Mouse (Mus musculus) intestine, embryonic 16.5 days (tissue): Measurements from ENCODE around the gene Umad1. TPM values are rescaled to one million over a fixed set of nuclear protein-coding genes. Genes with fewer than 3 reads are reported as not detected.
"Not testable (repeated sequence)": the region's sequence is repeated elsewhere in the genome, so short reads cannot be mapped to it uniquely, and the experiment has no call there.

Experiments
- ATAC-seq: fragments of 200-750 bp; cut with Nextera tagmentation; 2 replicates; pipeline ENCODE4 v1.8.0; 2017; ENCODE audit warnings: moderate TSS enrichment, moderate library complexity
- H3K27ac ChIP-seq: fragments of 300-500 bp; sonication (generic); 2 replicates; pipeline ENCODE4 v1.5.1; 2014; ENCODE audit warnings: mild to moderate bottlenecking, low read length
- H3K27me3 ChIP-seq: fragments of 300-500 bp; sonication (generic); replicated peaks from 2 replicates; pipeline ENCODE4 v1.6.1; 2014; ENCODE audit warnings: low read length, control low read depth, mixed read lengths; ENCODE audit not compliant: control insufficient read depth, insufficient read depth
- H3K36me3 ChIP-seq: fragments of 300-500 bp; sonication (generic); 2 replicates; pipeline ENCODE4 v1.6.1; 2014; ENCODE audit warnings: low read length, control low read depth; ENCODE audit not compliant: control insufficient read depth, insufficient read depth
- H3K4me1 ChIP-seq: fragments of 300-500 bp; sonication (generic); 2 replicates; pipeline ENCODE4 v1.6.1; 2014; ENCODE audit warnings: low read length, control low read depth, mixed read lengths; ENCODE audit not compliant: control insufficient read depth, insufficient read depth
- H3K4me2 ChIP-seq: fragments of 300-500 bp; sonication (generic); 2 replicates; pipeline ENCODE4 v1.6.1; 2014; ENCODE audit warnings: low read depth, low read length, control low read depth
- H3K4me3 ChIP-seq: fragments of 300-500 bp; sonication (generic); 2 replicates; pipeline ENCODE4 v1.5.1; 2014; ENCODE audit warnings: mild to moderate bottlenecking, low read length
- H3K9ac ChIP-seq: fragments of 300-500 bp; sonication (generic); 2 replicates; pipeline ENCODE4 v1.6.1; 2014; ENCODE audit warnings: low read depth, low read length
- H3K9me3 ChIP-seq: fragments of 300-500 bp; sonication (generic); 2 replicates; pipeline ENCODE4 v1.6.1; 2016; ENCODE audit warnings: low read length, control low read depth; ENCODE audit not compliant: control insufficient read depth
- WGBS: fragments of 180-500 bp; shearing (Covaris S2); extraction: QIAGEN DNeasy Blood & Tissue Kit; methylation state at CpG from one replicate; pipeline ENCODE4 v1.1.7; 2014; 5-methylcytosine and 5-hydroxymethylcytosine counted together
- polyA plus RNA-seq: library from polyadenylated mRNA; unstranded; fragments of >200 nt; fragmentation: Nextera tagmentation; extraction: Ambion mirVana; gene quantifications from 2 replicates; pipeline ENCODE4 v1.2.1, GENCODE M21; 2015

Gene Umad1
- polyA plus RNA-seq, 1 experiment from 2014 or later, result 27.0 TPM

DNA sequence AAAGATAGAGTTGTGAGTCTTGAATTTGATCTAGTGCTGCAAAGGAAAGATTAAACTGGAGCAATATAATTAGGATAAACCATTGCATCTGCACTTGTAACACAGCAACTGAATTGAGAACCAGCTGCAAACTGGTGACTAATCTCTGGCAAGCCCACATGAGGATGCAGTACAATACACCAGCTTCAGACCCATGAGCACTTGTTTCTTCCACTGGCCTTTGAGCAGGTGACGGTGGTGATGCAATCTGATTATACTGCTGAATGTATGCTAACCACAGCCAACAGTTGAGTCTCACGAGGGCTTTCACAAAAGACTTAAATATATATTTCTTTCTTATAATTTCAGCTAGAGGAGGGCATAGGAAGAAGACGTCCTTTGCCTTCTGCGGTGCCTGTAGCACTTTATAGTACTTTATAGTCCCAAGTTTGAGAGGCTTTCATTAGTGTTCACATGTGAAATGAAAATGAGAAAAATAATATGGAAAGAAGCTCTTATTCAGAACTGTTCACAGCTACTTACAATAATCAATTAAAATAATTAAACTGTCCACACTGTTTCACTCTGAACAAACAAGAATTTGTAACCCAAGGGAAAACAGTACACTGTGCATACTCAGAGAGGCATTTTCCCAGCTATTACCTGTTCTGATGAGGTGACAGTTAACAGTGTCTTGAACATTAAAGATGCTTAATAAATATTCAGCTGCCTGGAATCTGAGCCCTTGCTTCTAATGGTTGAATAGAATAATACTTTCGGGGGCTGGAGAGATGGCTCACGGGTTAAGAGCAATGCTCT lies 40.2 kb downstream of the Umad1 start:
- ATAC-seq, result no peak
- Histone ChIP-seq H3K4me2 (no peak overlapping the region), H3K9me3 (no peaks in the 10 kb centered on the region), H3K4me1 (no peaks in the 10 kb centered on the region), H3K9ac (no peak overlapping the region), H3K27ac (no peak overlapping the region), H3K4me3 (no peak overlapping the region), H3K27me3 (no peaks in the 10 kb centered on the region), H3K36me3 (no peaks in the 10 kb centered on the region)
- WGBS, result 84% methylated on average over 6 of the region's 6 CpGs

DNA sequence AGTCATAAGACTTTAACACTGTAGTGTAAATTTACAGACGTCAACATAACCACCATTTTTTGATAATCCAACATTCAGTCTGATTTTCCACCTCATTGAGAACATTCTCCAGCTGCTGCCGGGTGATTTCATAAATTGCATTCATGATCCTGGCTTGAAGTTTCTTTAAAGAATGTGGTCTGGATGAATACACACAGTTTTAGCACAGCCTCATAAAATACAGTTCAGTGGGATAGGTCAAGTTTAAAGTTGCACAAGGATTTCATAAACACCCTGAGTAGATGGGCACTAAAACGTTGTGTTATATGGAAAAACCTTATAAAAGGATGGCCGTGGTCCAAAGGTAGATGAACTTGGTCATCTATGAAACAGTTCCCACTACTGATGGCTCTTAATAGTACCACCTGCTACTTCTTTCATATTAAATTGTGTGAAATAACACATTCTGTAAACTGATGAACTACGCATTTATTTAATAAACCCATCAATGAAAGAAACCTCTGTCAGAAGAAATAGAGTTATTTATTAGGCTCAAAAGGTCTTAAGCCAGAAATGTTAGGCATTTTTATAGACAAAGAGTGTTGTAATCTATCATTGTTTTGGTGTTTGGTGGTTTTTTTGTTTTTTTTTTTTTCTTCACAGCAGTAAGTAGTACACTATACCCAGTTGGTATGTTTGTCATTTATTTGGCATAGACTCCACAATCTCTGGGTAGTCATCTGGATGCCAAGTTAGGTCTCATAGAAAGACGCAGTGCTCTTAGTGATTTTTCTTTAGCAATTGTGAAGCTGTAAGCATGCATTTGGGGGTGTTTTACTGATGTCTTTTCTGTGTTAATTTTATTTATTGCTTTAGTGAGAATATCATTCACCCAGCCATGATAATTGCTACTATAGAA lies 49.0 kb downstream of the Umad1 start:
- Histone ChIP-seq H3K4me3 (no peak overlapping the region), H3K4me2 (no peak overlapping the region), H3K9ac (no peak overlapping the region), H3K9me3 (no peaks in the 10 kb centered on the region), H3K27ac (no peak overlapping the region), H3K4me1 (no peaks in the 10 kb centered on the region), H3K27me3 (no peaks in the 10 kb centered on the region), H3K36me3 (no peaks in the 10 kb centered on the region)
- 66% methylated on average over 6 of the region's 6 CpGs for WGBS
- no peak for ATAC-seq

DNA sequence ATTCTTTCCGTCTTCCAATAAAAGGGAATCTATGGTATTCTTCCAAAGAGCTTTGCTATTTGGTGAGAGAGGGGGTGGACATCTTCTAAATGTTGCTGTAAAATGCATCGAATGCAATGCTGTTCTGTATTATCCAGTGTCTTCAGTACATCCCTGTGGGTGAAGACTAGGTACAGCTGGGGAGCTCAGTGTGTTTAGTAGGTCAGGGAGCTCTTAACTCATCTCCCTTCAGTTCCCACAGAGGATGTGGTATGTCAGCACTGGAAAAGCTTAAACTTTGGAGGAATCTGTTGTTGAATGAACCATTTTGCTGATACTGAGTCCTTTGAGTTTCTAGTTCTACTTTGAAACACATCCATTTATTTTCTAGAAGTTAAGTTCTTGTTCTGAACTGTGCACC lies 53.5 kb downstream of the Umad1 start:
- ATAC-seq, result no peak
- Histone ChIP-seq H3K27ac (no peak overlapping the region), H3K9ac (no peak overlapping the region), H3K27me3 (no peaks in the 10 kb centered on the region), H3K4me1 (no peaks in the 10 kb centered on the region), H3K4me3 (no peak overlapping the region), H3K9me3 (no peaks in the 10 kb centered on the region), H3K4me2 (no peak overlapping the region), H3K36me3 (no peaks in the 10 kb centered on the region)
- whole genome bisulfite sequencing, result 90% methylated on average over 2 of the region's 2 CpGs

DNA sequence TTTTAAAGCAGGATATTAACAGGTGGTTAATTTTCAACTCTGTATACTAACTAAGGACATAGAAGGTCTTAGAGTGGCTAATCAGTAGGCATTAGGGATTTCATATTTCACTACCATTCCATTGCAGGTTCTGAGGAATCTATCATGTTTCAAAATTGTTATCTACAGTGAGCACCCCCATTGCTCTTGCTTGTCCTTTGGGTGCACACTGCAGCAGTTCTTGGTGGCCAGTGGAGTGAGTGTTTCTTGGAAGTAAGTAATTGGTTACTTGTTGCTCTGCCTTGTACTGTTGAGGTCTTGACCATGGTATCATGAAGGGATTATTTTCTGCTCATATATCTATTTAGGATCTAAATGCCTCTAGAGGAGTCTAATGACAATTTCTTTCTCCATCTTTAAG lies 57.1 kb downstream of the Umad1 start:
- ATAC-seq, result no peak
- Histone ChIP-seq H3K27me3 (no peaks in the 10 kb centered on the region), H3K4me1 (no peaks in the 10 kb centered on the region), H3K36me3 (no peaks in the 10 kb centered on the region), H3K9me3 (no peaks in the 10 kb centered on the region), H3K4me3 (no peak overlapping the region), H3K4me2 (no peak overlapping the region), H3K9ac (no peak overlapping the region), H3K27ac (no peak overlapping the region)

DNA sequence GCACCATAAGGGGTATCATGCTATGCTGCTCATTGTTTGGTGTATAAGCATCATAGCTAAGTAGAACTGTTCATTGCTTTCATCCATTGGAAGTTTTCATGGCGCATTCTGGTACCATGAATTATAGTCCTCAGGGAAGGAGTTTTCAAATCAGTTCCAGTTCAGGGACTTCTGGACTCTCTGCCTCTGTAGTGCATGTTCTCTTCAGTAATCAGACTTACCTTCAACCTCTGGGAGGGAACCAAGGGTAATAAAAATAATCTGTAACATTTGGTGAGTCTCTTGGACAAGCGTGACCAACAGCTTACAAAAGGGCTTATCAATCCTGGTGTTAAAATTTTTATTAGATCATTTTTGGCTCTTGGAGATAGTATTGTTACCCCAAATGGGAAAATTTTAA lies 60.5 kb downstream of the Umad1 start:
- H3K4me1 ChIP-seq, result no peaks in the 10 kb centered on the region
- no peak overlapping the region for H3K27ac ChIP-seq
- H3K27me3 ChIP-seq, result no peaks in the 10 kb centered on the region
- H3K4me2 ChIP-seq, result no peak overlapping the region
- H3K36me3 ChIP-seq, result no peaks in the 10 kb centered on the region
- WGBS, result 87% methylated on average over 2 of the region's 2 CpGs
- no peak for ATAC-seq
- no peak overlapping the region for H3K9ac ChIP-seq
- no peak overlapping the region for H3K4me3 ChIP-seq
- H3K9me3 ChIP-seq, result no peaks in the 10 kb centered on the region

DNA sequence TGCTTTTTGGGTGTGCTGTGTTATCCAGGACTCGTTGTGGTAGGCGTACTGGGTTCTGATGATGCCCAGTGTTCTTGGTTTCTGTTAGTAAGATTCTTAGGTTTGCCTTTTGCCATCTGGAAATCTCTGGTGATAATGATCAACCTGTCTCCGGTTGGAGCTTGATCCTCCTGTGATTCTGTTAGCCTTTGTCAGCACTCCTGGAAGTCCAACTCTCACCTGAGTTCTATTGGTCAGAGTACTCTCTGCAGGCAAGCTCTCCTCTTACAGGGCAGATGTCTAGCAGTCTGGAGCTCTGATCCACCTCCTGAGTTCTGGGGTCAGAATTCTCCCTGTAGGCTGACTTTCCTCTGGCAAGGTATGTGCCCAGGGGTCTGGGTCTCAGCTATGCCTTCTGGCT lies 72.4 kb downstream of the Umad1 start:
- H3K9me3 ChIP-seq, H3K9ac ChIP-seq, H3K4me3 ChIP-seq, H3K27me3 ChIP-seq, H3K4me1 ChIP-seq, H3K36me3 ChIP-seq, H3K4me2 ChIP-seq, ATAC-seq, H3K27ac ChIP-seq: not testable (repeated sequence)
- WGBS, result 94% methylated on average over 3 of the region's 3 CpGs

DNA sequence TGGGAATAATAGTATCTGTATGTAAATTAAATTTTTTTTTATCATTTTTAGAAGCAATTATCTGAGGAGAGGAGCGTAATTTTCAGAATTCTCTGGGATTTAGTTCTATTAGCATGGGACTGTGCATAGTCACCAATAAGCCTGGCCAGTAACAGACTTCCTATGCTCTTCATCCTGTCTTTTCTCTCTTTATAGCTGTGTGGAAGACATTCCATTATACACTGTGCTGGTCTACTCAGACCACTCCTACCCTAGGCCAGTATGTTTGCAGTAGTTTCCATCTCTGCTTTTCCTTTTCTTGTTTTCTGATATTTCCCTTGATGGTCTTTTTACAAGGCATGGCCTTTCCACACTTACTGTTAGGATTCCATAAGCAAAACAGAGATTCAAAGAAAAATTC lies 74.3 kb downstream of the Umad1 start:
- no peak overlapping the region for H3K27ac ChIP-seq
- no peak overlapping the region for H3K4me2 ChIP-seq
- H3K36me3 ChIP-seq, result no peaks in the 10 kb centered on the region
- no peak for ATAC-seq
- WGBS, result 95% methylated on average over 1 of the region's 1 CpGs
- H3K4me3 ChIP-seq, result no peak overlapping the region
- no peaks in the 10 kb centered on the region for H3K27me3 ChIP-seq
- H3K4me1 ChIP-seq, result no peaks in the 10 kb centered on the region
- no peak overlapping the region for H3K9ac ChIP-seq
- H3K9me3 ChIP-seq, result no peaks in the 10 kb centered on the region

DNA sequence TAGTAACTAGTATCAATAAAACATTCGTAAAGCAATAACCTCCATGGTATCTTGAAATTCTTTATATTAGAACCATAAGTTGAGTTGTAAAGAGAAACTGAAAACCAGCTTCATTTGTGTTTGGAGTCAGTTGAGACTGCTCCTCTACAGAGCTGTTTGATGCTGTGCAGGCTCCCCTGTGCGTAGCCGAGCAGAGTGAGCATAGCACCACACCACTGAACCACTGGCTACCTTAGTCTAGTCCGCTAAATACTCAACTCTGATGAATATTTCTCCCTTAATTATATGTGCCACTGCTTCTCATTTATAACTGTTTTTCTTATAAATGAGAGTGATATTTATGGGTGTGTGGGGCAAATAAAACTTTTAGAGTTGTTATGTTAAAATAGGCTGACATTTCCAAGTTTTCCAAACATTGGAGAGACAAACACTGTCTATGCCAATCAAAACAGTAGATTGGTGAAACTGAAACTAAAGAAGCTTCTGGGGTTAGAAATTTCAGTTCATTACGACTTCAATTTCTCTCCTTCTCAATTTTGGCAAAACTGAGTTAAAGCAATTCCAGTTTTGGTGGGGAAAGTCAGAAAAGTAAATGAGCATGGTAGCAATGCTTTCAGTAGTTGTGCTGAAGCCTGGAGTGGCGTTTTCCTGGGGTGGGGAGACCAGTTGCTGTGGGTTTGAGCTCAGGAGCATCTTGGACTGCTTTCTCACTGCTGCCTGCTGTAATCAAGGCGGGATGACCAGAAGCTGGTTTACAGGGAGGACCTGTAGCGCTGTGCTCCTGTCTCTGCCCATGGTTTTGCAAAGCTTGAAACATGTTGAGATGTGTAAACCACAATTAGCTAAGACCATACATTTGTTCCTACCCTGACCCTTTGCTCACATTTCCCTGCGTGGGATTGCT lies 77.7 kb downstream of the Umad1 start:
- no peak for ATAC-seq
- Histone ChIP-seq H3K9ac (no peak overlapping the region), H3K27me3 (no peaks in the 10 kb centered on the region), H3K27ac (no peak overlapping the region), H3K4me2 (no peak overlapping the region), H3K4me3 (no peak overlapping the region), H3K4me1 (no peaks in the 10 kb centered on the region), H3K36me3 (no peaks in the 10 kb centered on the region), H3K9me3 (no peaks in the 10 kb centered on the region)
- 80% methylated on average over 9 of the region's 9 CpGs for WGBS

DNA sequence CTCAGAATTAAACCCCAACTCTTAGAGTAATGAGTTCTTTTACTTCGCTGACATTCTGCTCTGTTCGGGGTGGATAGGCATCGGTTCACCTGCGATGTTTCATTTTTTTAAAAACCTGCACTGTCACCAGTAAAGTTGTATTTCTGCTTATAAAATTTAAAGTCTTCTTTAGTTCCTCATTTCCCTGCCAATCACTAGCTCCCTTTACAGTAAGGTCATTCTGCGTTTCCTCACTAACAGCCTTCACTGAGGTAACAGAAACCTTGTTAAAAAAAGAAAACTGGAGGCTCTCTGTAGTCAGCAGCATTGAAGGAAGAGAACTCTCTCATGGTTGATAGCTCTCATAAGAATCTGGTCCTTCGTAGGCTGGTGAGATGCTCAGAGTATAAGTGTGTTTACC lies 80.4 kb downstream of the Umad1 start:
- Histone ChIP-seq H3K4me3 (no peak overlapping the region), H3K27me3 (no peaks in the 10 kb centered on the region), H3K9ac (no peak overlapping the region), H3K4me1 (no peaks in the 10 kb centered on the region), H3K9me3 (no peaks in the 10 kb centered on the region), H3K4me2 (no peak overlapping the region), H3K36me3 (no peaks in the 10 kb centered on the region), H3K27ac (no peak overlapping the region)
- 83% methylated on average over 6 of the region's 6 CpGs for WGBS
- ATAC-seq, result no peak
